Mouse (Mus musculus): ENCODE data around the gene Gsdme.

DNA sequence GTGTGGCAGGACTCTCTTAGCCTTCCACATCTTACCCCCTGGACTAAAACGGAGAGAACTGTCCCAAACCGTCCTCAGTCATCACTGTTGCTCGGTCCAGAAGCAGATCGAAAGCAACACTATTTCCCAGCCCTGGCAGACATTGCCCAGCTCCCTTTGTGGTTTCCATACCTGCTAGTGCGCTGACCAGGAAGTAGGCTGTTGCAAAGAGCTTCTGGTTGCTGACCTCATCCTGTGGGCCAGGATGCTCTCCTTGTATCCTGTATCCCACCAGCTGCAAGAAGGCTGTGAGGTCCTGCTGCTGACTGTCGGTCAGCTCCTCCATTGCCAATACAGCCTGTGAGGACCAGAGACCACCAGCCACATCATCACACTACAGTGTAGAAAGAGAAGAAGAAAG lies 44.6 kb downstream of the Gsdme start:
- TF ChIP-seq EP300 (IDR thresholded peaks at IDR 0.05; ENCODE audit: low read depth) (no peak), CTCF (IDR thresholded peaks at IDR 0.05; ENCODE audit: low read depth) (no peak)

Measured in liver, embryonic 14.5 days (tissue).